Mouse (Mus musculus): ENCODE results near the gene Lpar1.

Lpar1 gene

DNA sequence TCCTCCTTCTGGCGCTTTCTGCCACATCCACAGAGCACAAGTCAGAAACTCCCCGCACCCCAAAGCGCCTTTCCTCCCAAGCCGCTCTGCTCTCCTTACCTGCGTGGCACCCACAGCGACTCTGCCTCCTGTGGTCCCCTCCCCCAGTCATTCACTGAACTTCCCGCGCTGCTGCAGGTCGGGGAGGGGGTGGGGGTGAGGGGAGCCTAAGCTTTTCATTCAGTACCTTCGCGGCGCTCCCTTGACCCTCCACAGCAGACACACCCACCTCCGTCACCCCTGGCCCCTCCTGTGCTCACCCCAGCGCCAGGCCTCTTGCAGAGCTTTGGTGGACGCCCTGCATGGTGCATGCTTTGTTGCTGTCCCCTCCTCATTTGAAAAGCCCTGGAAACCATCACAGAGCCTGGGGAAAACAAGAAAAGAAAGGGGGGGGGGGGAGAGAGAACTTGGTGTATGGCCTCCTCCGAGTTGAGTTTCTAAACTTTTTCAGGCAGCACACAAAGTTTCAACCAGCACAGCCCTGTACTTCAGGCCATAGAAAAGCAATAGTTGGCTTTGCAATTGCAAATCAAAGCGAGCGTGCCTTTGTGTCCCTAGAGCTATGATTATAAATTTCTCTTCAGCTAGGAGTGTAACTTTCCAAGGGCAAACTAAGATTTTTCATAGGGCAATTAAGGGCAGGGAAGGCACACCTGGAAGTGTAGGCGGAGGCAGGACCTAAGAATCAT lies at the start of gene Lpar1:
Lpar1 (minus strand) TSS at position 268 of the 728 bp plus-strand sequence.
- DNase-seq (ENCODE audit: low spot score) = peak; percentile 59

DNA sequence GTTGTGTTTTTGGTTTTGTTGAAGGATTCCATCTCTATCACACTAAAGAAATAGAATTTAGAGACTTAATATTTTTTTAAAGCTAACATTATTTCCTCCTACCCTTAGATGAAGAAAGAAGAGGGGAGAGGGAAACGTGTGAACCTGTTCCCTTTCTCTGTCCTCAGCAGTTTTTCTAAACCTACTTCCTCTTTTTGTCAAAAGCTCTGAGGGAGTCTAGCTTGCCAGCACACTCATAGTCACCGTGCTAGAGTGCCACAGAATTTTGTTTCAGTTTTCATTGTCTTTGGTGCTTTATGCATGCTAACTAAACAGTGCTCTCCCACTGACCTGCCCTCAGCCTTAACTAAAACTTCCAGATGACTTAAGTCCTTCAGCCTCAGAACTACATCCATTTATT lies 32.2 kb upstream of the Lpar1 start:
- no peak for DNase-seq (ENCODE audit: low spot score)

- DNase-seq (ENCODE audit: low spot score) = no peak
These were observed 27.5 kb upstream of the Lpar1 start for GRCm38 (mm10) chr4:58581191-58581590.

DNA sequence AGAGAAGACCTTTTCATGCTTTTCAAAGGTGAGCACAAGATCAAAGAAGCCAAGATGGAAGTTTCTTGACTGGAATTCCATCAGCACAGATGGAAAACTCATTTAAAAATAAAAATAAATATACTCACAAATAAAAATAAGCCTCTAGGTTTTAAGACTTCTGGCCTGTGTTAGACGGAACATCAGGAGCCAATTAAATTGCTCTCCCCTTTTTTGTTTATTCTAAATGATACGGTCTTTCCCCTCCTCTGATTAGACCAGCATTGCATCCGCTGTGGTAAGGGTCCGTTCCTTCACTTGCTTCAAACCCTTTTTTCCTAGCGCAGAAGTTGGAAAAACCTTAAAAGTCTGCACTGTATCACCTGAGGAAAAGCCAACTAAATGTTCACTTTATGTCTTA lies 26.8 kb upstream of the Lpar1 start:
- DNase-seq (ENCODE audit: low spot score) = no peak

DNA sequence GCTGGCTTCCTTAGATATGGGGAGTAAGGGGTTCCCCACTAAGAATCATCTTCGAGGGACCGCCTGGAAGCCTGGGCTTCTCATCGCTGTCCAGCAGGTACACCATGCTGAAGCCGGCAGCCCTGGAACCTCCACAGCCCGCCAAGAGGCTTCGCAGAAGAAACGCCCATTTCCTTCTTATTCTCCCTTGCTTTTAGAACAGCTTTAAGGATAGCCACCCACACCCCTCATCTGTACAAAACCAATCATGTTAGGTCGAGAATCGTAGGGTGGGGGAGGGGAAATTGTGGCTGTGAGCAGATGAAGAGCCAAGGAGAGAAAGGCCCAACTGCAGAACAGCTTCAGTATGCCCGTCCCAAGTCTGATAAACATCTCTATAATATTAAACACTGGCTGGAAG lies 26.4 kb upstream of the Lpar1 start:
- DNase-seq (ENCODE audit: low spot score) = no peak

- no peak for DNase-seq (ENCODE audit: low spot score)
These were observed 24.8 kb upstream of the Lpar1 start for GRCm38 (mm10) chr4:58578488-58578887.

GRCm38 (mm10) chr4:58577382-58578048 lies 23.8 kb upstream of the Lpar1 start:
- DNase-seq (ENCODE audit: low spot score) = no peak

DNA sequence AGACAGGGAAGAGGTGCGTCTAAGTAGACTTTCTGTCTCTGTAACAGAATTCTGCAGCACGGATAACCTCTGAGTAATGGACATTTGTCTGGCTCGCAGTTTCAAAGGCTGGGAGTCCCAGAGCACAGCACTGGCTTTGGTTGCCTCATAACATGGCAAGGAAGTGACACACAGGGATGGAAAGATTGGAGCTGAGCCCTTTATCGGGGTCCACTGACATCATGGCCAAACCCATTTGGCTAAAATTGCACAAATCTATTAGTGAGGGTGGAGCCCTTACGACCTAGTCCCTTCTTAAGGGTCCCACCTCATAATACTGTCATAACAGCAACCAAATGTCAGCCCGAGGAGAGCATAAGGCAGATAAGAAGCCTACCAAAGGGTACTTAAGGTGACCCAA lies 22.1 kb upstream of the Lpar1 start:
- peak; percentile 30 for DNase-seq (ENCODE audit: low spot score)

DNA sequence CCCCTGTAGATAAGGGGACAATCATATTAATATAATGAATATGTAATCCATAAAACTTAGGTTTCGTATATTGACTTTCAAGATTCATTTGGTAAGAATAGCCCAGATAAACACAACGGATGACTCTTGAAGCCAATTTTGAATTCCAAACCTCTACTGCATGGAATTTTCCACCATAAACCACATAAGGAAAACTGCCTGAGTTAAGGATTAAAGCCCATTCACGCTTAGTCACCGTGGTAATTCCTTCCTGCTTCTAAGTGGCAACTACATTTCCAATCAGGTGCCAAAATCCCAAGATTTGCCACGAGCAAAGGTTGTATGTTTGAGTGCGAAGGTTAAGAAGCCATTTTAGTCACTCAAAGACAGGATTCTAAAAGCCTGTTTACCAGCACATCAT lies 20.3 kb upstream of the Lpar1 start:
- DNase-seq (ENCODE audit: low spot score) = no peak

DNA sequence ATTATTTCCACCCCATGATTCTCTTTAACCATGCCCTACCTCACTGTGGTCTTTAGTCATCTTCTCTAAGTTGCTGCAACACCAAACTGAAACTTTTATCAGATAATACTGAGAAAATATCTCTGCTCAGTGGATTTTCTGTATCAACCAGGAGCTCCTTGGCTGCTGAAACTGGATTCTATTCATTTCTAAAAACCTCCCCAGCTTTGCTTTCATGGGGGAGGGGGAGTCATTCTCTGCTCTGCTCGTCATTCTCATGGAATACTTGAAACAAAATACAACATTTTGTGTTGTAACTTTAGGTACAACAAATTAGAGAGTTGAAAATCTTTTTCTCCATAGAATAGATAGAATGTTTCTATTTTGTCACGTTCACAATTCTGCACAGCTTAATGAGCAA lies 18.7 kb upstream of the Lpar1 start:
- DNase-seq (ENCODE audit: low spot score) = no peak

DNA sequence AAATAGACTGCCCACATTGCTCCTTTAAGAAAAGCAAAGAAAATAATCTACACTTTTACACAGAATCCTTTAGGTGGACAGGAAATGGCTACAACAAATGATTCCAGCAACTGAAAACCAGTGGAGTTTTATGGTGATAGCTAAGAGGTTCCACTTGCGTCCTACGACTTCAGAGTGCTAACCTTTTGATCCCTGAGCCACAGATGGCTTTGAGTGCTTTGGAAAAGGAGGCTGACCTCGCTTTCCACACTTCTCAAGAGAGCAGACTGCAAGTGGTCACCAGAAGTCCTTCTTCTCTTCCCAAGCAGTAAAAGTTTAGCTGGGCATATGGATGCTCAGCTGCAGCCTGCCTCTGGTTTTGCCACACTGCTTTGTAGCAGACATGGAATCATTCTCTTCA lies 18.0 kb upstream of the Lpar1 start:
- DNase-seq (ENCODE audit: low spot score) = no peak

DNA sequence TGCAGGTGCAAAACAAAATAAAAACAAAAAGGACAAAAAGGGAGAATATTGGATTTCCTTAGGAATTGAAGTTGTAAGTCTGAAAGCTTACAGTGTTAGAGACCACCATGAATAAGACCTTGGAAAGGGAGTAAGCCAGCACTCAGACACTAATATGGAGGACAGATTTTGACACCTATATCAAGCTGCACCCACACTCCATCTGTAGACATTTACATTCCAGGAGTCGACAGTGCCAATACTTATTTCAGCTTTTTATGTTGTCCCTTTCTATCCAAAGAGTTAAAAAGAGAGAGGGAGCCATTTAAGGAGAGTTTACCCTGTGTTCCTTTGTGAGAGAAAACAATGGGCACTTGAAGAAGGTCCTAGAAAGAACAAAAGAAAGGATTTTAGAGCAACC lies 17.5 kb upstream of the Lpar1 start:
- DNase-seq (ENCODE audit: low spot score) = no peak

DNA sequence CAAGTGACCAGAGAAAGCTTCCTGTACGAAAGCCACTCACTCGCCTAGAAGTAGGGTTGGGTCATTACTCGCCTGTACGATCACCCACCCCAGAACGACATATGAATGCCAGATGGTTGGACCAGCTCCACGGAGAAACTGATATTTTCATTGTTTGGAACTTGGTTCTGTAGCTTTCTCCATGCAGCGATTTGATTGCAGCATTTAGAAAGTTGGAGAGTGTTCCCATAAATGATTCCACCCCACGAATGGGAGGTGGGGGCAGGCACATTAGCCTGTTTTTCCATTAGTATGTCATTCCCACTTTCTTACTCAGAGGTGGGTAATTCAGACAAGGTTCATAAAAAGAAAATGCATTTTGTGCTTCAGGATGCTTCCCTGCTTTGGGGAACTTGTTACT lies 14.8 kb upstream of the Lpar1 start:
- no peak for DNase-seq (ENCODE audit: low spot score)

DNA sequence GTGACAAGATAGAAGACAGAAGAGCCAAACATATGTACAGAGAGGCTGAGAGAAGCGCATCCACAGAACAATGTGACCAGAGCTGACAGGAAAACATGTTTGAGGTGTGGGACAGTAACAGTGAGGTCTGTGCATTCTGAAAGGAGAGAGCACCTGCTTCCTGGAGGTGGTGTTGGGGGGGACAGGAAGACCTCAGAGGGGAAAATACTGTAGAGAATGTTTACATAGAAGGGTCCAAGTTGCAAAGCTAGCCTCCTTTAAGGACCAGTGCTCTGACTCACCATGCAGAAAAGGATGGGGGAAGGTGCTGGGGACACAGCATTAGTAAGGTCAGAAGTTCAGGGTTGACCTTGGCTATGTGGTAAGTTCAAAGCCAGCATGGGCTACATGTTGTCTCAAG lies 9.1 kb upstream of the Lpar1 start:
- no peak for DNase-seq (ENCODE audit: low spot score)

GRCm38 (mm10) chr4:58557001-58557400 lies 3.3 kb upstream of the Lpar1 start:
- DNase-seq (ENCODE audit: low spot score) = no peak

GRCm38 (mm10) chr4:58554359-58554838 lies 701 bp upstream of the Lpar1 start:
- no peak for DNase-seq (ENCODE audit: low spot score)

DNA sequence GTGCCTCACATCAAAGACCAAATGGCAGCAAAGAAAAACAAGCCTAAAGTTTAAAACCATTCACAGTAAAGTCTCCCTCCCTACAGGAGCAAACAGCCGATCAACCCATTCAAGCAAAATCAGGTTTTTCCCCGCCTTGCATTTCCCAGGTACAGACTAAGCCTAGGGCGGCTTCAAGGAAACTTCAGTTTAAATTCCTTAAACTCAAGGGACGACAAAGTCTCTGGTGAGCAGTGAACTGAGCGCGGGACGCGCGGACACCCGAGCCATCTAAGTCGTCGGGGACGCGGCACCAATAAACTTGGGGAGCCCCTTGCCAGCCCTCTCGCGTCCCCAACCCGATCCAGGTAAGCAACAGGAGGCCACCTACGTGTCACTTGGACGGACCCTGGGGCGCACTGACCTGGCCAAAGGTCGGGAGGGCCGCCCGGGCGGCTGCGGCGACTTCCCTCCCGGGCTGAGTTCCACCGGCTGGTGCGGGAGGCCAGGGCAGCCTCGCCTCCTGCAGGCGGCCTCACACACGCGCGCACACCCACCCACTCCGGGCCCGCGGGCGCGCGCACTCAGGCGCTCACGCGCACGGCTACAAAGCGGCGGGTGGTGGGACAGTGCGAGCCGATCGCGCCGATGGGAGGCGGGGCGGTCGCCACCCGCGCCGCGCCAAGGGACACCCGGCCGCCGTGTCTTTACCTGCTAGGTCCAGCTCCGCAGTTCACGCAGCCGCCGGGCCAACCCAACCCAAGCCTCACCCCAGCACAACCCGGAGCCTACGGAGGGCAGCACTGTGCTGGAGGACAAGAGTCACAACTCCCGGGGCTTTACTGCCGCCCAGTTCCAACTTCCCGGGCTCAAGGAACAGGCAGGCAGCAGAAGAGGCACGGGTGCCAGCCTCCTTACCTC lies 717 bp downstream of the Lpar1 start:
- DNase-seq (ENCODE audit: low spot score) = peak; percentile 87

DNA sequence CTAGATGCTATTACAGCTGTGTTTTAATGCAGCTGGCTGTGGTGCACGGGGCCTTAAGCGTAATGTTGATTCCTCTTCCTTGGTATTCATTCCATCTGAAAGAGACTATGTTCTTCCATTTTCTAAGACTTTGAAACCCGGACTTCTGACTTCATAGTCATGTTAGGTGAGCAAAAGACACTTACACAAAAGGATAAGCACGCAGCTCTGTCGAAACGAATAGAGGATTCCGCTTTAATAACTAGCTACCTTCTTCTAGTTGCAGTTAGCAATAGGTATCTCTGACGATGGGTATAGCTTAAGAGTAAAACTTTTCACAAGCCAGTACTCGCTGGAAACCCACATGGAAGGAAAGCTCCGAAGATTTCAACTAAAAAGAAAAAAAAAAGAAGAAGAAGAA lies 1.5 kb downstream of the Lpar1 start:
- no peak for DNase-seq (ENCODE audit: low spot score)

GRCm38 (mm10) chr4:58551820-58552219 lies 1.9 kb downstream of the Lpar1 start:
- DNase-seq (ENCODE audit: low spot score) = peak; percentile 92

DNA sequence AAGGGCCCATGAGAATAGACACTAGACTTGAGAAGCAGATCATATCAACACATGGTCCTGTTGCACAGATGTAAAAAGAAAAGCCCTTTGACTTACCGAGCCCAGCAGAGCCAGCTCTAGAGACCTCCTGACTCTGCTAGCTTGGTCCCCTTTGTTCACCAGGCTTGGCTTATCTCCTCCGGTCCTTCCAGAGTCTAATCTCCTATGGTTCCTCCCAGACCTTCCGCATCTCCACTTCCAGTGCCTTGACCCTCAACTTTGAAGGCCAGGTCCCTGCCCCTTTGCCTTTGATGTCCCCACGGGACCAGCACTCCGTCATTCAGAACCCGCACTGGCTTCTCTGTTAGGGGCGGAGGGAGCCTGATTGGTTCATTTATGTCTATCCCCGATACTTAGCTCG lies 6.0 kb downstream of the Lpar1 start:
- DNase-seq (ENCODE audit: low spot score) = no peak

- DNase-seq (ENCODE audit: low spot score) = no peak
These were observed 6.5 kb downstream of the Lpar1 start for GRCm38 (mm10) chr4:58547273-58547565.

DNA sequence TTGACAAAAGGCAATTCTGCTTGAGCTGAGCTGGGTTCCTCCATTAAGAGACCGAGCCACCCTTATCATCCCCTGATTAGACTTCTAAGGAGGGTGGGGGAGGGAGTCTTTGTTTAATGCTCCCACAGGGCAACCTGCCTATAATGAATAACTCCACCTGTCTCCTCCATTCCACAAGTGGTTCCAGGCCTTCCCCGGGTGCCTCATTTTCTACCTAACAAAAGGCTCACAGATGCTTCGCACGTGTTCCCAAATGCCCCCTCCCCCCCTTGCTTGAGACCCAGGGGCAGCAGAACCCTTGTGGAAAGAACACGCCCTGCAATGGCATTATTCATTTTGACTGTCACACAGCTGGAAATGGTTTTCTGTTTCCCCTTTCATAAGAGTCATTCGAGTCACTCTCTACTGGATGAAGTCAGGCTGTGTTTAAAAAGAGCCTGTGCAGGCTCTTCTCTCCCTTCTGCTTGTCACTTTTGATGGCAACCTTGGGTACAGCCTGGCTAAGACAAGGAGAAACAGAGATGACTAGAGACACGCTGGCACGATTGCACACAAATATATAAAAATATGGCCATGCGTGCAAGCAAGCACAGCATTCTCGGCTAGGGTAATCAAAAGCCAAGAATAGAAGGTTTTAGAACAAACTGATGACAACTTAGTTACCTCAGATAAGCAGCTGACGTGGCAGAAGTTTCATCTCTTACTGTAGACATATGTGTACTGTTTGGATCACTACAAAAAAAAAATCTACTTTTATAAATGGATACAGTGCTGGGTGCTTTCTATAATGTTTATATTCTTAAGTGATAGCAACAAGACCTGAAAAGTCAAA lies 7.0 kb downstream of the Lpar1 start:
- no peak for DNase-seq (ENCODE audit: low spot score)
